Mouse (Mus musculus) left cerebral cortex, adult 2 months (tissue): ENCODE results near the gene Atic. TPM values are rescaled to one million over a fixed set of nuclear protein-coding genes. Genes with fewer than 3 reads are reported as not detected.

Source experiments
- DNase-seq, 2 experiments: peaks; one replicate each; pipeline ENCODE4 v3.0.0; 2021 to 2022; ENCODE audit warnings: low spot score in 2 of 2, mixed read lengths in 1 of 2; ENCODE audit errors: extremely low spot score in 1 of 2
- H3K27ac ChIP-seq: fragments of 200-600 bp; 2 replicates; pipeline ENCODE4 v1.8.1; 2022
- H3K4me3 ChIP-seq: fragments of 200-600 bp; 2 replicates; pipeline ENCODE4 v1.8.1; 2022
- CTCF ChIP-seq: fragments of 200-600 bp; IDR thresholded peaks from 2 replicates; pipeline ENCODE4 v1.8.1; 2022; ENCODE audit warnings: antibody characterized with exemption, mild to moderate bottlenecking, moderate library complexity
- intact Hi-C: fragments of 180-260 bp; cut with DNase I; formaldehyde crosslinking; loops from one replicate; pipeline ENCODE4 v1.15.1; 2025
- total RNA-seq, 2 experiments: library from RNA; stranded (reverse); gene quantifications; 2 replicates each; pipeline ENCODE4 v1.2.3; 2021

Gene Atic
- total RNA-seq, 2 experiments from 2014 or later, result 28.6 to 33.8 TPM

DNA sequence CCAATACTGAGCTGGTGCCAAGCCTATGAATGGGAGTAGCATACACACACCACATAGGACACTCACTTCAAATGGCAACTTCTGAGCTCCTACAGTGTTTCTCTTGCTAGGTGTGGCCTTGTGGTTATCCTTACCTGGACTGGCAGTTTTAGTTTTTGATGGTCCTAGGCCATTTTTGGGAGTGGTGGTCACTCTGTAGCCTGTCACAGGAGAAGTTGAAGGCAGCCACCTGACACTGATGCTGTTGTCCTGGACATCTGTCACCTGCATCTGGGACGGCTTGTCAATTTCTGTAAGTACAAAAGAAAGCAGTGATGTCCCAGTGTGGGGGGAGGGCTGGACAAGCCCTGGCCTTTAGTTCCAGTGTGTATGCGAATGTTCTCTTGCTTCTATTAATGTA, 48.8 kb downstream of the Atic start:
- no peak overlapping the region for H3K4me3 ChIP-seq
- DNase-seq, result no peak
- TF ChIP-seq CTCF, result no peak
- intact Hi-C loops, result no loop called here
- H3K27ac ChIP-seq, result no peak overlapping the region

GRCm38 (mm10) chr1:71606600-71607325, 49.8 kb downstream of the Atic start:
- no peak for DNase-seq
- TF ChIP-seq CTCF, result no peak
- intact Hi-C loops, result no loop called here
- H3K4me3 ChIP-seq, result no peak overlapping the region
- H3K27ac ChIP-seq, result no peak overlapping the region

GRCm38 (mm10) chr1:71609057-71609775, 52.3 kb downstream of the Atic start:
- no peak for TF ChIP-seq CTCF
- intact Hi-C loops, result no loop called here
- H3K27ac ChIP-seq, result no peak overlapping the region
- DNase-seq, result no peak
- no peak overlapping the region for H3K4me3 ChIP-seq

- Histone ChIP-seq H3K4me3 (no peak overlapping the region), H3K27ac (no peak overlapping the region)
- TF ChIP-seq CTCF, result no peak
- no peak for DNase-seq
- intact Hi-C loops, result no loop called here
These were observed 53.0 kb downstream of the Atic start for GRCm38 (mm10) chr1:71609916-71610315.

DNA sequence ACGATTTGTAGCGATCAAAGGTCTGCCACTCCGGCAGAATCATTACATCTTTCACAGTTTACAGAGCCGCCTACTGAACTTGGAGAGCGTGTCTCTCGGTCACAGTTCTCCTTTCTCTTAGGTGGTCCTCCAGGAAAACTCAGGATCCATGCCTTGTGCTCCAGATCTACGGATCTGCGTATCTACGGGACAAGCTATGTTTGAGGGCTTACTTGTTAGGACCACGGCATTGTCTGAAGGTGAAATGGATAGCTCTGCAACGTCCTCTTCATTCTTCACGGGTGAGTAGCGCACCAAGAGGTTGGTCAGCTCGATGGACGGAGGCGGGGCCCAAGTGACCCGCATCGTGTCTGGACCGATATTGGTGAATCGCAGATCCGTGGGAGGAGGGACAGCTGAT, 55.3 kb downstream of the Atic start:
- intact Hi-C loops, result no loop called here
- DNase-seq, result no peak
- H3K27ac ChIP-seq, result no peak overlapping the region
- no peak for TF ChIP-seq CTCF
- H3K4me3 ChIP-seq, result no peak overlapping the region

- no peak for TF ChIP-seq CTCF
- no peak overlapping the region for H3K4me3 ChIP-seq
- intact Hi-C loops, result no loop called here
- DNase-seq, result no peak
- H3K27ac ChIP-seq, result no peak overlapping the region
These were observed 57.7 kb downstream of the Atic start for GRCm38 (mm10) chr1:71614545-71615246.

GRCm38 (mm10) chr1:71621526-71621925, 64.6 kb downstream of the Atic start:
- Histone ChIP-seq H3K4me3 (no peak overlapping the region), H3K27ac (no peak overlapping the region)
- intact Hi-C loops, result no loop called here
- no peak for DNase-seq
- TF ChIP-seq CTCF, result no peak

DNA sequence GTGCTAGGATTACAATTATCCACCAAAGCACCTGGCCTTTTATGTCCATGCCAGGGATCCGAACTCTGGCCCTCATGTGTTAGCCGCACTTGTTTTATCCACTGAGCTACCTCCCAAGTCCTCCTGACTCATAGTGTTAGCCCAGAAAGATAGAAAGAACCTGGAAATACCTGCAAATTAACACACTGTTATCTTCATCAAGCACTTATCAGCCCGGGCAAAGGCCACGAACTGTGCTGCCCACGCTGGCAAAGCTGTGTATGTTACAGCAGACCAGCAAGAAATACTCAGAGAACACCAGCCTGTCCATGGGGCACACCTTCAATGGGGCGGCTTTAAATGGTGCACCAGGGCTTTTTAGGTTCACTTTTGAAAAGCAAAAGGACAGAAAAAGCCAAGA, 66.7 kb downstream of the Atic start:
- intact Hi-C loops, result no loop called here
- Histone ChIP-seq H3K27ac (no peak overlapping the region), H3K4me3 (no peak overlapping the region)
- TF ChIP-seq CTCF, result no peak
- no peak for DNase-seq

Other genes starting within 250 kb of the Atic start
- gene Abca12, start 142.2 kb upstream of the Atic start, total RNA-seq, result under 1 TPM; 0.20 to 0.28 TPM
- gene Fn1, start 96.0 kb downstream of the Atic start, total RNA-seq, result 10 to 100 TPM; 40.8 to 52.0 TPM